Mouse (Mus musculus) heart, postnatal 14 days (tissue): ENCODE measurements at regions not wholly inside any gene's neighbourhood (a gene's known extent, or its start where the extent isn't known, plus 50 kb on each side); places are given as distances from the start of the nearest gene placed in this dataset.

Experiments used
- DNase-seq, 2 experiments: peaks; one replicate each; pipeline ENCODE4 v3.0.0; 2021 to 2022
- intact Hi-C: fragments of 180-260 bp; cut with DNase I; formaldehyde crosslinking; loops from one replicate; pipeline ENCODE4 v1.15.1; 2025

- intact Hi-C loops: no loop called here
- DNase-seq: no peak
These were observed 178.1 kb downstream of the Emx2 start for GRCm38 (mm10) chr19:59636271-59636670.

GRCm38 (mm10) chr19:59642606-59643005 lies 184.4 kb downstream of the Emx2 start:
- DNase-seq: no peak

GRCm38 (mm10) chr19:59646231-59646630 lies 188.1 kb downstream of the Emx2 start:
- intact Hi-C loops: no loop called here
- DNase-seq: no peak

More at GRCm38 (mm10) chr19:59642606-59643005, 184.4 kb downstream of the Emx2 start:
- intact Hi-C loops: no loop called here

- intact Hi-C loops: no loop called here
- no peak for DNase-seq
These were observed 188.5 kb downstream of the Emx2 start for GRCm38 (mm10) chr19:59646656-59647055.

DNA sequence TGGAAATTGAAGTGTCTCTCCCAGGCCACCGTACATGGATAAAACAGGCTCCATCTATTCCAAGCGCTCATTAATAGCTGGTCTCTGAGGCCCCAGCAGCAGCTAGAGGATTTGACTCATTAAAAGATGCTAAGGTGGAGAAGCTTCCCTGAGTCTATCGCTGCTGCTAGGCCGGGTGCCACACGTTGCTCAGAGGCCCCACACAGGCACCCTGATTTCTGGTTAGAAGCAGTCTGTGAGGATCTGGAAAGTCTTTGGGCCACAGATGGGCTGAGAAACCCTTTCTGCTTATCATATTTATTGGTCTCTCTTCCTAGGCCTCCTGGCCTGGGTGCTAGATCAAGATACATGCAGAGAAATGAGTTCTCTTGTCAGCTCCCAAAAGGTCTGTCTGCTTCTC lies 191.2 kb downstream of the Emx2 start:
- no peak for DNase-seq
- intact Hi-C loops: no loop called here

GRCm38 (mm10) chr19:59650611-59651329 lies 192.6 kb downstream of the Emx2 start:
- no peak for DNase-seq
- intact Hi-C loops: no loop called here

- intact Hi-C loops: no loop called here
- DNase-seq: no peak
These were observed 195.6 kb downstream of the Emx2 start for GRCm38 (mm10) chr19:59653631-59654367.

GRCm38 (mm10) chr19:59655321-59655720 lies 197.1 kb downstream of the Emx2 start:
- DNase-seq: no peak
- intact Hi-C loops: no loop called here

- no peak for DNase-seq
- intact Hi-C loops: no loop called here
These were observed 211.6 kb downstream of the Emx2 start for GRCm38 (mm10) chr19:59669793-59670192.

DNA sequence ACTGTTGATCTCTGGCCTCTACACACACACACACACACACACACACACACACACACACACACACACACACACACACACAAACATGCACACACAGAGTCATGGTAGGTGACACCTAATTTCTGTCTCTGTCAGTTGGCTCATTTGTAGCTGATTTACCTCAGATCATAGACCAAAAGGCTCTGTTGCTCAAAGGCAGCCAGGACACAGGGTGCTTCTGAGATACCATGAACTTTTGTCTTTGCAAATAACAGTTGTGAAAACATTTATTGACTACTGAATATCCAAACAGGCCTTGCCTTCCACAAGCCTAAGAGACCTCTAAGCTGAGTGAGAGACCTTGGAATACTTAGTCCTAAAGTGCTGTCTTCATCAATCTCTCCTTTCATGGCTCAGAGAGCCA lies 215.4 kb downstream of the Emx2 start:
- no peak for DNase-seq
- intact Hi-C loops: no loop called here

DNA sequence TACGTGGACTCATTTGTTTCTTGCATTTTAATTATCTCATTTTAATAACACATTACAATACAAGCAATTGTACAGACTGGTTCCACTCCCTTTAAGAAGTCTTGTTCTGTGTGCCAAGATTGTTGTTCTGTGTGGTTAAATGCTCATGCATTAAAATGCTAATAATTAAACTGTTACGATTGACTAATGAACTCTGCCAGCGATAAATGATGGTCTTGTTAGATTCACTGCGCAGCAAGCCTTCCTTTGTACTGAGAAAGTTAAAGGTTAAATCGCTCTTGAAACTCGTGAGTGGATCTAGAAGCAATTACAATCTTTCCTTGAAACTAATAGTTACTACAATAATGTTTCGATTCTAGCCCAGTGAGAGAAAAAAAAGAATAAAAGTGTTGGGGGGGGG lies 221.0 kb downstream of the Emx2 start:
- DNase-seq: no peak
- intact Hi-C loops: no loop called here

- intact Hi-C loops: no loop called here
- DNase-seq: no peak
These were observed 222.2 kb downstream of the Emx2 start for GRCm38 (mm10) chr19:59680356-59680755.

DNA sequence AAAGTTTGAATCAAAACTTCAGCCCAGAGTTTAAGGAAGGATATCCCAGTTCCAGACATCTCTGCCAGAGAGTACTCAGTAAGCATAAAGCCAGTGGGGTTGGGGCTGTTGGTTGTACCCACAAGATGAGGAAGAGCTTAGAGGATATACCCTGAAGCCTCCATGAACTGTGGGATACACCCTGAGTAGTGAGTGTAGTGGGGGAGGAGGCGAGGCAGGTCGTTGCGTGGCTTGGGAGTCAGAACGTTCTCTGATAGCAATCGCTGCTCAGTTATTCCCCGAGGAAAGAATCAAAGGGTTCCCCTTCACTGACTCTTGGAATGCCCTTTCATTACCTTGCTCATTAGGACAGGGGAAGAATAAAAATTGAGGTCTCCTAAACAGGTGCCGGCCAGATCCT lies 226.1 kb downstream of the Emx2 start:
- DNase-seq: no peak
- intact Hi-C loops: no loop called here

GRCm38 (mm10) chr19:59685826-59686717 lies 227.9 kb downstream of the Emx2 start:
- intact Hi-C loops: no loop called here
- DNase-seq: no peak

DNA sequence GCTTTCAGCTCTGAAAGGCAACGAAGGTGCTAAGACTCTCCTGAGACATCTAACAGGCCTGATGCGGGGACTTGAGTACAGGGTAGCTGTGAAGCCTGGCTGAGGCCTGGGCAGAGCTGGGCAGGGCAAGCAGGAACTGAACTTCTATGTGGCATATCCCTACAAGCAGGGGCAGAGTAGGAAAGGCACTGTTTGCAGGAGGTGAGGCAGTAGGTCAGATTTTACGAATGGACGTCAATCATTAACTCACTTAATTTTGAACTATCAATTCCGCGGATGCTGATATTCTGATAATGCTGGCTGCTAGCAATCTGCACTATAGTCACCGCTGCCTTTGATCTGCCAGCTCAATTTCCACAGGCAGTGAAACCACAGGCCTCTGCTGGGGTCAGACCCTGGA lies 229.0 kb downstream of the Emx2 start:
- DNase-seq: no peak
- intact Hi-C loops: no loop called here

DNA sequence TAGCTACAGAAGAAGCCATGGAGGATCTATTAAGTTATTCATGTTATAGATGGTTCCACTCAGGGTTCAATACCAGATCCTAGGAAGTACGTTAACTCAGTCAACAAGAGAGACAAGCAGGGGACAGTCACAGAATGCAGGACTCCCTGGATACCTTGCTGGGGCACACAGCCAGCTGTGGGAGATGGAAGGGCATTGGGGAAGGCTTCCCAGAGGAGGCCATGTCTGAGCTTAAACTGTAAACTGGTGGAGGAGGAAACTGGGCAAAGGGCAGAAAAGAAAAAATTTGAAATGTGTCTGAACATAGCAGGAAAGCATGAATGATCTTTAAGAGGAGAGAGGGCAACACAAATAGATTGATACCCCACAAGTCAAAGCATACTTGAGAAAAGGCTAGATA lies 229.5 kb downstream of the Emx2 start:
- DNase-seq: no peak
- intact Hi-C loops: no loop called here

GRCm38 (mm10) chr19:59691541-59692096 lies 233.4 kb downstream of the Emx2 start:
- intact Hi-C loops: no loop called here
- DNase-seq: no peak

DNA sequence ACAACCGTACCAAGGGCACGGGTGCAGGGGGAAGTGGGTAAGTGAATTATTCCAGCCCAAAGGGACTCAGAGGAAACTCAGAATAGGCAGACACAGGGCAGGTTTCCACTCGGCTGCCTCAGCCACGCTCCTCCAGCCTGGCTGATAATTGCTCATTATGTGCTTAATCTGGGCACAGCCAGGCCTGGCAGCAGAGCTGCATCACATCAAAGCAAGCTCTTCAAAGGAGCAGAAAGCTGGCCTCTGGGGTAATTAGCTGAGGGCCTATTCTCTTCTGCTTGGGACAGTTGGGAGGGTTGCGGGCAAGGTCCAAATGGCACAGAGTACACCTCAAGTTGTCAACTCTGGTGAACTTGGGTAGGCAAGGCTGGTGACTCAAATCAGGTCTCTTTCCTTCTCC lies 239.5 kb downstream of the Emx2 start:
- no peak for DNase-seq
- intact Hi-C loops: no loop called here

DNA sequence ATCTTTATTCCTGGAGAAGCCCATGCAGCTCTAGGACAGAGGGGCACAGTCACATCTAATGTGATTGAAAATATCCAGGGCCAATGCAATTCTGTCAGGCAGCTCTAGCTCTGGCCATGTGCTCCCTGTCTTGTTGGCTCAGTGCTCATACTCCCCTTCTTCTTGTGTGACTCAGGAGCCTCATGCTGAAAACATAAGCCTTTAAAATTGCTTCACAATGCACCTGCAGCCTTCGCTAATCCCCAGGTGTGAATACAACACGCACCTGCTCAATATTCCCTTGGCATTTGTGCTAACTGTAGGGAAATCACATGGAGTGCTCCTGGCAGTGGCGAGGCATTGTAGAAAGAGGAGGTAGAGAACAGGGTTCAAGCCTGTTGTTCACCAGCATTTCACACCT lies 242.0 kb downstream of the Emx2 start:
- no peak for DNase-seq
- intact Hi-C loops: no loop called here

GRCm38 (mm10) chr19:59707106-59707505 lies 236.3 kb downstream of the Rab11fip2 start:
- intact Hi-C loops: no loop called here

GRCm38 (mm10) chr19:59709180-59709579 lies 234.3 kb downstream of the Rab11fip2 start:
- no peak for DNase-seq

More at GRCm38 (mm10) chr19:59707106-59707505, 236.3 kb downstream of the Rab11fip2 start:
- DNase-seq: no peak

More at GRCm38 (mm10) chr19:59709180-59709579, 234.3 kb downstream of the Rab11fip2 start:
- intact Hi-C loops: no loop called here
